Mouse (Mus musculus): ENCODE results near the gene Alk. TPM values are rescaled to one million over a fixed set of nuclear protein-coding genes. Genes with fewer than 3 reads are reported as not detected.

Alk gene
- polyA plus RNA-seq, 1 experiment from 2014 or later, result 0.60 TPM

DNA sequence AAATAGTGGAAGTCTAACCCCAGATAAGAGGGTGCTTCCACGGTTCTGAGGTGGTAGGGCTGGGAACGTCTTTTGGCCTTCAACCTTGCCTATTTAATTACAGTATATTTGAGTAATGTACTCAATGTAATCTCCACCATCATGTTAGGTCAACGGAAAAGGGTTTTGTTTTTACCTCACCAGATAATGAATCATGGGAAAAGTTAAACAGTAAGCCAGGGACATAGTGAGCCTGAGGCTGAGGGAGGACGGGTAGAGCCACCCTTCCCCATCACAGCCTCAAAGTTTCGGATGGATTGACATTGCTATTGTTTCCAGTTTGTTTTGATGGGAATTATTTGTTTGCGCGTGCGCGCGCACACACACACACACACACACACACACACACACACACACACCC is 668.6 kb downstream of the Alk start:
- WGBS, result 90% methylated on average over 10 of the region's 10 CpGs

DNA sequence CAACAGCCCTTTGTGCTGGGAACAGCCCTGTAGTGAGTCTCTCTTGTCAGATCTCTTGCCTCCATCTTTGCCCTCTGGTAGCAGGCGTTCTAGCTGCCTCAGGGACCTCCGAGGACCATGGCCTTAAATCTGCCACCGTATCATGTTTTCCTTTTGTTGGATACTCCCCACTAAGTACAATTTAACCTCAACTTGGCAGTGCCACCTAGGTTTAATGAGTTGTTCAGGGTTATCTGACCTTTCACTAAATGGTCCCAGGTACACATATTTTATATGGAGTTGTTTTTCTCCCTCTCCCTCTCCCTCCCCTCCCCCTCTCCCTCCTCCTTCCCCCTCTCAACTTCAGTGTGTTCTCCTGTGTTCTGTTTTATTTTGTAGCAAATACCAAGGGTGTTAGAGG is 669.1 kb downstream of the Alk start:
- Histone ChIP-seq H3K4me2 (replicated peaks) (no peak overlapping the region), H3K4me3 (no peak overlapping the region), H3K4me1 (0 out of 2 replicates have a peak, but pooled peaks cover 4% of the 10 kb centered on the region), H3K27ac (no peak overlapping the region), H3K9me3 (0 out of 2 replicates have a peak, but pooled peaks cover 3% of the 10 kb centered on the region), H3K27me3 (no peaks in the 10 kb centered on the region), H3K9ac (no peak overlapping the region), H3K36me3 (no peaks in the 10 kb centered on the region)
- ATAC-seq (ENCODE audit: low FRiP score, low read depth), result no peak
- 48% methylated on average over 3 of the region's 3 CpGs for WGBS

More for the DNA sequence above, 668.6 kb downstream of the Alk start:
- ATAC-seq (ENCODE audit: low FRiP score, low read depth), result no peak
- Histone ChIP-seq H3K27me3 (no peaks in the 10 kb centered on the region), H3K36me3 (no peaks in the 10 kb centered on the region), H3K4me1 (0 out of 2 replicates have a peak, but pooled peaks cover 4% of the 10 kb centered on the region), H3K4me3 (no peak overlapping the region), H3K4me2 (replicated peaks) (no peak overlapping the region), H3K27ac (no peak overlapping the region), H3K9ac (no peak overlapping the region), H3K9me3 (0 out of 2 replicates have a peak, but pooled peaks cover 3% of the 10 kb centered on the region)

DNA sequence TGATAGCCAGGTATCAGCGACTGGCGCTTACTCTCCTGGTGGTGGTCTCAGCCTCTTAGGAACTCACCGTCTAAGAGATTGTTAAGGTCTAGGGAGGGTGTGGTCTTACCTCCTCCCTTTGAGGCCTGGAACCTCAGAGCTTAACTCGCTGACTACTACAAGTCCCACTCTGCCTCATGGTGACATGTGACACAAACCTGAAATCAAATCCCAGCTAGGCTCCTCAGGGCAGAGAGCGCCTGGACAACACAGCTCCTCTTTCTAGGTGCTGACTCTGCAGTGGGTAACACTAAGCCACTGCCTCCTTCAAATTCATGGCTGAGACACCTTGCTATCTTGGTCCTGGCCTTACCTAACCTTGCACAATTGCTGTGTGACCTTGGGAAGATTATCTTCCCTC is 689.5 kb downstream of the Alk start:
- H3K4me1 ChIP-seq, result 0 out of 2 replicates have a peak, but pooled peaks cover 4% of the 10 kb centered on the region
- H3K4me2 ChIP-seq (replicated peaks), result no peak overlapping the region
- H3K9ac ChIP-seq, result no peak overlapping the region
- H3K27ac ChIP-seq, result no peak overlapping the region
- no peaks in the 10 kb centered on the region for H3K9me3 ChIP-seq
- peaks cover 6% of the 10 kb centered on the region; the same call in 1 of the 2 replicates for H3K27me3 ChIP-seq
- ATAC-seq (ENCODE audit: low FRiP score, low read depth), result no peak
- no peak overlapping the region for H3K4me3 ChIP-seq
- no peaks in the 10 kb centered on the region for H3K36me3 ChIP-seq
- 75% methylated on average over 5 of the region's 5 CpGs for WGBS

DNA sequence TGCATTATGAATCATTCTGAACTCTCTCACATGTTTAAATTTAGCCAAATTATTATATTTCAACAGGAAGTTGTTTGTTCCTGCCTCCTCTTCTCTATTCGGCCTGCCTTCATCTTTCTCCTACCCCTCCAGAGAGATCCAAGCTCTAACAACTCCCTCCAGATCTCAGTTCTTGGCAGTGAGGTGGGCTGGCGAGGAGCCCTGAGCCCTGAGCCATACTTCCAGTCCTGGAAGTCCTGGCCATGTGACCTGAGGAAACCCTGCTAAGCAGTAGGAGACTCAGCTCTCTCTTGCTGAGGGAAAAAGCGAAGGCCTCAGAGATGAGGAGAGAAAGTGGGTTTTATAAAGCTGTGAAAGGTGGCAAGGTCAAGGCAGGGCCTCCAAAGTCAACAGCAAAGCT is 689.9 kb downstream of the Alk start:
- 71% methylated on average over 3 of the region's 3 CpGs for WGBS
- no peak overlapping the region for H3K4me3 ChIP-seq
- H3K9ac ChIP-seq, result no peak overlapping the region
- peaks cover 6% of the 10 kb centered on the region; the same call in 1 of the 2 replicates for H3K27me3 ChIP-seq
- H3K27ac ChIP-seq, result no peak overlapping the region
- no peaks in the 10 kb centered on the region for H3K36me3 ChIP-seq
- no peak overlapping the region for H3K4me2 ChIP-seq (replicated peaks)
- ATAC-seq (ENCODE audit: low FRiP score, low read depth), result no peak
- H3K4me1 ChIP-seq, result 0 out of 2 replicates have a peak, but pooled peaks cover 4% of the 10 kb centered on the region
- H3K9me3 ChIP-seq, result no peaks in the 10 kb centered on the region

DNA sequence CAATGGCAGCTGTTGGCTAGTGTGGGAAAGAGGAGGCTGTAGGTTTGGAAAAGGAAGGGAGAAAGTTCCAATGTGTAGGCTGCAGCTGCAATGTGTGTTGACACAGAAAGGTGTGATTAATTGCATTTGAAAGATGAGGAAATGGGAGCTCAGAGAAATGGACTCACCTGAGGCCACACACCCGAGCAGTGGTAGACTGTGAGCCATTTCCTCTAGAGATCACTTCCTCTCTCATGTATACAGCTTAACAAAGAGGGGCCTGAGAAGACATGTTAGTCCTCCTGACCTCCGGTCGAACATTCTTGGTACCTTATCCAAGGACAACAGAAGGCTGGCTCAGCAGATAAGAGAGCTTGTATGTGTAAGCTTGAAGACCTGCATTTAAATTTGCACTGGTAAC is 691.2 kb downstream of the Alk start:
- no peaks in the 10 kb centered on the region for H3K9me3 ChIP-seq
- no peak overlapping the region for H3K4me2 ChIP-seq (replicated peaks)
- H3K9ac ChIP-seq, result no peak overlapping the region
- no peak overlapping the region for H3K27ac ChIP-seq
- no peak overlapping the region for H3K4me3 ChIP-seq
- H3K36me3 ChIP-seq, result no peaks in the 10 kb centered on the region
- H3K4me1 ChIP-seq, result 0 out of 2 replicates have a peak, but pooled peaks cover 4% of the 10 kb centered on the region
- no peak for ATAC-seq (ENCODE audit: low FRiP score, low read depth)
- H3K27me3 ChIP-seq, result peaks cover 11% of the 10 kb centered on the region
- 61% methylated on average over 3 of the region's 3 CpGs for WGBS

DNA sequence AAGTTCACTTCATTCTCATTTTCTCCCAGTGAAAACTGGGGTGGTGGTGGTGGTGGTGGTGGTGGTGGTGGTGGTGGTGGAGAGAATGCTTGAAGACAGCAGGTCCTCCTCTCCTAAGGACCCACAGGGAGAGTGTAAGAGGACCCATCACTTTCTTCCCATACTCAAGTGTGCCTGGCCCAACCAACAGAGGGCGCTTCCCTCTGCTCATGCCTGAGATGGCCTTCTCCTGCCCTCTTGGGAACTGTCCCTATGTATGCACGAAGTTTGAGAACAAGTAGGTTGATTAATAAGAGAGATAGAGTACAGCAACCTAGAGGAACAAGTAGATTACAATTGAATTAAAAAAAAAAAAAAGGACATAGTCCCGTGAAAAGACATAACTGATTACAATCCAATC is 695.3 kb downstream of the Alk start:
- H3K27me3 ChIP-seq, result peaks cover 19% of the 10 kb centered on the region
- no peak overlapping the region for H3K4me2 ChIP-seq (replicated peaks)
- no peak overlapping the region for H3K4me3 ChIP-seq
- 44% methylated on average over 3 of the region's 3 CpGs for WGBS
- no peaks in the 10 kb centered on the region for H3K9me3 ChIP-seq
- no peaks in the 10 kb centered on the region for H3K4me1 ChIP-seq
- H3K27ac ChIP-seq, result no peak overlapping the region
- no peak overlapping the region for H3K9ac ChIP-seq
- ATAC-seq (ENCODE audit: low FRiP score, low read depth), result no peak
- no peaks in the 10 kb centered on the region for H3K36me3 ChIP-seq

DNA sequence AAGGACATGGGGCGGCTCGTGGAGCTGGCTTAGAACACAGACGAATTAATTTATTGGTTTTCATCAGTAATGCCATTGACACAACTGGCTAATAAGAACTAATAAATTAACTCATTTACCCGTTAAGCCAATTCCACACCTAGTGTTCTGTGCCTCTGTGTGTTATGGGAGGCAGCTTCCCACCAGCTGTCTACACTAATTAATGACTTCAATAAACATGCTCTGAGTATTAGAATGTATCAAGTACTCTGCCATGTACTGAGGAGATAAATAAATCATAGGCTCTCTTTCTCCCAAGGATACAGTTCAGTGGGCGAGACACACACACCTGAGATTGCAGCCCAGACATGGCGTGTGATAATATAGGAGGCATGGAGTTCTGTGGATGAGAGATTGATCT is 723.1 kb downstream of the Alk start:
- Histone ChIP-seq H3K9ac (no peak overlapping the region), H3K9me3 (peaks cover 6% of the 10 kb centered on the region; the same call in 1 of the 2 replicates), H3K27ac (no peak overlapping the region), H3K36me3 (no peaks in the 10 kb centered on the region), H3K27me3 (no peaks in the 10 kb centered on the region), H3K4me1 (no peaks in the 10 kb centered on the region), H3K4me3 (no peak overlapping the region), H3K4me2 (replicated peaks) (no peak overlapping the region)
- WGBS, result 62% methylated on average over 6 of the region's 6 CpGs
- no peak for ATAC-seq (ENCODE audit: low FRiP score, low read depth)

DNA sequence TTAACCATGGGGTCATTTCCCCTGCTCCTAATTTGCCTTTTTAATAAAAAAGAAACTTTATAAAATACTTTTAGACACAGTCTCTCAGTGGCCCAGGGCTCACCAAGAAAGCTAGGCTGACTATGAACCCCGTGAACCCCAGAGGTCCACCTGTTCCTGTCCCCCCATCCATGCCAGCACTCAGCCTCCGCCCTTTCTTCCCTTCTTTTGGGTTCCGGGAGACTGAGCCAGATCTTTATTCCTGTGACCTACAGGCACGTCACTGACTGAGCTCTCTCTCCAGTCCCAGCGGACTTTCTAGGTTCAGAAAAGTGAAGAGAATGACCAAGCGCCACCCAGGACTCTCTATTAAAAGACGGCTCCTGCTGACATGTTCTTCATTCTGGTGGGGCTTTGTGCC is 728.9 kb downstream of the Alk start:
- Histone ChIP-seq H3K36me3 (no peaks in the 10 kb centered on the region), H3K4me2 (replicated peaks) (no peak overlapping the region), H3K4me1 (no peaks in the 10 kb centered on the region), H3K9ac (no peak overlapping the region), H3K9me3 (no peaks in the 10 kb centered on the region), H3K27me3 (no peaks in the 10 kb centered on the region), H3K4me3 (no peak overlapping the region), H3K27ac (no peak overlapping the region)
- 80% methylated on average over 7 of the region's 7 CpGs for WGBS
- ATAC-seq (ENCODE audit: low FRiP score, low read depth), result no peak

DNA sequence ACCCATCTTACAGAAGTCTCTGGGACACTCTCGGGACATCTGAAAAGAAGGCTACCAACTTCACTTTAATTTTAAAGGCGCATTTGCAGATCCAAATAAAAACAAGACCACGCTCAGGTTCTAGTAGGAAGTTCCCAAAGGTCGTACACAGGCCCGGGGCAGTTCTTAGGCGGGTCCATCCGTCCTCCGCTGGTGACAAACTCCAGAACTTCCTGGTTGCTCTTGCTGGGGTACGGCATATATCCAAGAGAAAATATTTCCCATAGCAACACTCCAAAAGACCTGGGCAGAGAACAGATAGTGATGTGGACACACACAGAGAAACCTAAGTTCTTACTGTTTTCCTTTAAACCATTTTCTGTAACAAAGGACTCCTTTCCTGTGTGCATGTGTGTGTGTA is 729.6 kb downstream of the Alk start:
- Histone ChIP-seq H3K4me1 (no peaks in the 10 kb centered on the region), H3K27me3 (no peaks in the 10 kb centered on the region), H3K9ac (no peak overlapping the region), H3K4me2 (replicated peaks) (no peak overlapping the region), H3K36me3 (no peaks in the 10 kb centered on the region), H3K9me3 (no peaks in the 10 kb centered on the region), H3K27ac (no peak overlapping the region), H3K4me3 (no peak overlapping the region)
- WGBS, result 84% methylated on average over 9 of the region's 9 CpGs
- no peak for ATAC-seq (ENCODE audit: low FRiP score, low read depth)

DNA sequence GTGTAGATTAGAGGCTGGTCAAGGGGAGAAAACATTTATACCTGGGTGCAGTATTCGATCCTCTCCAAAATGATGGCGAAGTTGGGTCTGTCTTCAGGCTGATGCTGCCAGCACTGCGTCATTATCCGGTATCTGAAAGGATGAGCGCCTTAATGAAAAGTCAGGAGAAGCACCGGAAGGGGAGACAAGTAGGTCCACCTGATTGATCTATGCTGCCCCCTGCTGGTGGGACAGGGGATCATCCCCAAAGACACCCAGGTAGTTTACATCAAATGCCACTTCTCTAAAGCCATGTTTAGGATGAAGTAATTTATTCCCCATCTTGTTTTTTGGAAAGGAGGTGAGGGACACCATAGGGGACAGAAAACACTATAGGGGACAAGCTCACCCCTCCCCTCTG is 730.4 kb downstream of the Alk start:
- Histone ChIP-seq H3K9ac (no peak overlapping the region), H3K9me3 (no peaks in the 10 kb centered on the region), H3K4me3 (no peak overlapping the region), H3K4me1 (no peaks in the 10 kb centered on the region; the same call in 1 of the 2 replicates), H3K36me3 (no peaks in the 10 kb centered on the region), H3K4me2 (replicated peaks) (no peak overlapping the region), H3K27ac (no peak overlapping the region), H3K27me3 (no peaks in the 10 kb centered on the region)
- no peak for ATAC-seq (ENCODE audit: low FRiP score, low read depth)
- WGBS, result 39% methylated on average over 6 of the region's 6 CpGs

DNA sequence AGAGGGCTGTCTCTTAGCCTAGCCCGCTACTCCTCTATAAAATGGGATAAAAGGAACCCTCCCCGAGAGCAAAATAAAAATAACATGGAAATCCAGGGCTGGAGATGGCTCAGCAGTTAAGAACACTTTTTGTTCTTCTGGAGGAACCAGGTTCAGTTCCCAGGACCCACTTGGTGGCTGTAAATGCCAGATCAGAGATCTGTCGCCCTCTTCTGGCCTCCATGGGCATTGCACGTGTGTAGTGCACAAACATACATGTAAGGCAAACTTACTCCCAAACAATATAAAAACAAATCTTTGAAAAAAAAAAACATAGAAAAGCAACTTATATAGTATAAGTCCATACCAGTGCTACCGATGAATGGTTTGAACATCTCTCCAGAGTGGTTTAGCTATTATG is 731.5 kb downstream of the Alk start:
- Histone ChIP-seq H3K27me3 (no peaks in the 10 kb centered on the region), H3K9ac (no peak overlapping the region), H3K36me3 (no peaks in the 10 kb centered on the region), H3K27ac (no peak overlapping the region), H3K9me3 (no peaks in the 10 kb centered on the region), H3K4me1 (no peaks in the 10 kb centered on the region; the same call in 1 of the 2 replicates), H3K4me2 (replicated peaks) (no peak overlapping the region), H3K4me3 (no peak overlapping the region)
- no peak for ATAC-seq (ENCODE audit: low FRiP score, low read depth)
- 57% methylated on average over 5 of the region's 5 CpGs for WGBS

DNA sequence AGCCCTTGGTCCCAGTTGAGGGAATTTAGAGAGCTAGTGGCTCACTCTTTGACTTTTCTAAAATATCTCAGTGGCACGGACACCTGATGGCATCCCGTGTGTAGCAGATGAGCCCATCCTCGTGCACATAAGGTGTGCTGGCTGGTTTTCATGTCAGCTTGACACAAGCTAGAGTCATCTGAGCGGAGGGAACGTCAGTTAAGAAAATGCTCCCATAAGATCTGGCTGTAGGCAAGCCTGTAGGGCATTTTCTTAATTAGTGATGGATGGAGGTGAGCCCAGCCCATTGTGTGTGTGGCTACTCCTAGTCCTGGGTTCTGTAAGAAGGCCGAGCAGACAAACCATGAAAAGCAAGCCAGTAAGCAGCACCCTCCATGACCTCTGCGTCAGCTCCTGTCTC is 732.4 kb downstream of the Alk start:
- no peak for ATAC-seq (ENCODE audit: low FRiP score, low read depth)
- Histone ChIP-seq H3K27ac (no peak overlapping the region), H3K27me3 (no peaks in the 10 kb centered on the region), H3K36me3 (no peaks in the 10 kb centered on the region), H3K9me3 (no peaks in the 10 kb centered on the region), H3K4me3 (no peak overlapping the region), H3K4me2 (replicated peaks) (no peak overlapping the region), H3K4me1 (no peaks in the 10 kb centered on the region; the same call in 1 of the 2 replicates), H3K9ac (no peak overlapping the region)
- 85% methylated on average over 7 of the region's 7 CpGs for WGBS

DNA sequence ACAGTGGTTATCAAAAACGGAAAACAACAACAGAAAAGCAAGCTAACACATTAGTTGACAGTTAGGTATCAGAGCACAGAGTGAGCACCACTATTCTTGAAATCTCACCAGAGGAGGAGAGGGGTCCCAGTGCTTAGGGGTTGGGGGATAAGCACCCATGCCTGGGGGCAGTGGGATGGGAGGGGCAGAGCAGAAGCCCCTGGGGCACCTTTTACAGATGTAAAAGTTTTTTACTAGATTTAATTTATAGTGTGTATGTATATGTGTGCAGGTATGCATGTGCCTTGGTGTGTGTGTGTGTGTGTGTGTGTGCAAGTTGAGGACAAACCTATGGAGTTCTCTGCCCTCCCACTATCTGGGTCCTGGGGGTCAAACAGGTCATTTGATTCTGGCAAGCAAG is 733.8 kb downstream of the Alk start:
- WGBS, result 78% methylated on average over 1 of the region's 1 CpGs
- H3K36me3 ChIP-seq, result no peaks in the 10 kb centered on the region
- no peak overlapping the region for H3K4me3 ChIP-seq
- H3K4me1 ChIP-seq, result no peaks in the 10 kb centered on the region; the same call in 1 of the 2 replicates
- H3K4me2 ChIP-seq (replicated peaks), result no peak overlapping the region
- no peaks in the 10 kb centered on the region for H3K9me3 ChIP-seq
- H3K27ac ChIP-seq, result no peak overlapping the region
- H3K9ac ChIP-seq, result no peak overlapping the region
- ATAC-seq (ENCODE audit: low FRiP score, low read depth), result no peak
- no peaks in the 10 kb centered on the region for H3K27me3 ChIP-seq

Measured in limb, embryonic 13.5 days (tissue).